Mouse (Mus musculus) lung, adult 2 months (tissue): ENCODE measurements around the gene Chtop. TPM values are rescaled to one million over a fixed set of nuclear protein-coding genes. Genes with fewer than 3 reads are reported as not detected.

Source experiments
- DNase-seq: peaks from one replicate; pipeline ENCODE4 v3.0.0; 2022
- H3K4me1 ChIP-seq: fragments of 200-500 bp; 2 replicates; pipeline ENCODE4 v1.6.1; 2011; ENCODE audit warnings: low read length; ENCODE audit not compliant: control insufficient read depth, insufficient read depth
- H3K4me3 ChIP-seq: fragments of 200-500 bp; replicated peaks from 2 replicates; pipeline ENCODE3; 2011; ENCODE audit warnings: low read depth, mild to moderate bottlenecking, control low read depth, low read length; ENCODE audit errors: extremely low read depth
- CTCF ChIP-seq: fragments of 200-500 bp; IDR thresholded peaks from 2 replicates; pipeline ENCODE4 v1.5.1; 2011; ENCODE audit warnings: mild to moderate bottlenecking, low read length, control low read depth; ENCODE audit not compliant: insufficient read depth
- POLR2A ChIP-seq: fragments of 200-500 bp; IDR thresholded peaks from 2 replicates; pipeline ENCODE4 v1.6.1; 2011; ENCODE audit warnings: low read depth, mild to moderate bottlenecking, control low read depth, low read length, borderline replicate concordance; ENCODE audit errors: extremely low read depth
- WGBS: fragments of 180-500 bp; shearing (Covaris S2); methylation state at CpG from one replicate; pipeline ENCODE4 v1.1.7; 2018; 5-methylcytosine and 5-hydroxymethylcytosine counted together
- polyA plus RNA-seq: library from polyadenylated mRNA; depleted of rRNA; stranded (reverse); fragments of >200 nt; gene quantifications from 2 replicates; pipeline ENCODE4 v1.2.3, GENCODE M21; 2012

The Chtop gene
- polyA plus RNA-seq, 1 experiment: 48.4 TPM

- no peak for DNase-seq
- Histone ChIP-seq H3K4me1 (no peaks in the 10 kb centered on the region), H3K4me3 (no peak overlapping the region)
- 65% methylated on average over 5 of the region's 5 CpGs for WGBS
- TF ChIP-seq POLR2A (no peak), CTCF (no peak)
Measured at GRCm38 (mm10) chr3:90531713-90532112, 22.4 kb upstream of the Chtop start.

DNA sequence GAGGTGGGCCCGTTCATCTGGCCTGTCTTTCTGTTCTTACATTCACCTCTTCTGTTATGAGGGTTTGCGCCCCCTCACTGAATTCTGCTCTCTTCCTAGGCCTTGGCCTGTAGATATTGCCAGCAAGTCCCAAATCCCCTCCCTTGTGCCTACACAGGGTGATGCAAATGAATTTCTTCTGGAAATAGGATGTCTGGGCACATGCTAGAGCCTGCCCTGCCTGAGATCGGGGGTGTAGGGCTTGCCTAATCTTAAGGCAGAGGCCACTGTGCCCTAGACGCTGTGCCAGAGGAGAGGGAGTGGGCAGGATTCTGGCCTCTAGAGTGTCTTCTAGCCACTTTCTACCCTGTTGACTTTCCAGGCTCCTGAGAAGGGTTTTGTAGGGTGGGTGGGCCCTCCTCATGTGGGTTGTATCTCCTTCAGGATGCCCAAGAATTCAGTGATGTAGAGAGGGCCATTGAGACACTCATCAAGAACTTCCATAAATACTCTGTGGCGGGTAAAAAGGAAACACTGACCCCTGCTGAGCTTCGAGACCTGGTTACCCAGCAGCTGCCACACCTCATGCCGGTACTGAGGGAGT lies 18.1 kb upstream of the Chtop start:
- Histone ChIP-seq H3K4me1 (no peaks in the 10 kb centered on the region; the same call in 1 of the 2 replicates), H3K4me3 (no peak overlapping the region)
- 78% methylated on average over 7 of the region's 7 CpGs for WGBS
- TF ChIP-seq CTCF: no peak
- TF ChIP-seq POLR2A: no peak
- no peak for DNase-seq

DNA sequence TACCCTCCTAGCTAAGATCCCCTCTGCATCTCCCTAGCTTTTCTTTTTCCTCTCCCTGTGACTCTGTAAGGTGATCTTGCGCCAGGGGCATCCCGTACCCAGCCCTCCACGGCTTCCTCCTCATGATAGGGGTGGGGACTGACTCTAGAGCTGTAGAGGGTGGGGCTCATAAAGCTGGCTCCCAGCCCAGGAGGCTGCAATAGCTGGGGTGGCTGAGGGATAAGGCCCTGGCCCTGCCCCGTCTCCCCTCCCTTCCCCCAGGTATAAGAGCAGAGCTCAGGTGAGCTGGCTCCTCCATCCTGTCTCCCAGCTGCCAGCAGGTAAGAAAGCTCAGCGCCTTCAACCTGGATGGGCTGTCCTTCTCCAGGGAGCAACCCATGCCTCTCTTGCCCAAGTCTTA lies 17.3 kb upstream of the Chtop start, which contains the start of gene S100a14:
Gene S100a14 (plus strand): TSS at position 277 of the 400 bp plus-strand sequence.
- Histone ChIP-seq H3K4me3 (no peak within 1 kb of the TSS), H3K4me1 (no peaks in the 10 kb centered on the region; the same call in 1 of the 2 replicates)
- DNase-seq: peak; percentile 54
- TF ChIP-seq POLR2A (no peak), CTCF (no peak)
- 39% methylated on average over 5 of the region's 5 CpGs for WGBS

DNA sequence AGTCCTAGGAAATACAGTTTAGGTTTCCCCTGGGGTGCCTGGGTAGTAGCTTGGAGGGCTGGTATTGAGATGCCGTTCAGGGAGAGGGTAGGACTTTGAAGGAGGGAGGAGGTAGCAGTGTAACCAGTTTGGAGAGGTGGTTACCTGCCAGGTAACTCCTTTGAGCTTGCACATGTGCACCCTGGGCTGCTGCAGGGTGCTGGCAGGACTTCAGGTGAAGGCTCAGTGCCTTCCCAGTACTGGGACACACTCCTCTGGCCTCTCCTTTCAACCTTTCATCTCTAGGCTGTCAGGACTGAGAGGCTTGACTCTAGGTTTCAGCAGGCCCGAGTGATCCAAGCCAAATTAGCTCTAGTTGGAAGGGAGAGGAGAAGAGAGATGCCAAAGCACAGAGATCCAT lies 16.8 kb upstream of the Chtop start:
- 57% methylated on average over 2 of the region's 2 CpGs for WGBS
- H3K4me3 ChIP-seq: no peak overlapping the region
- DNase-seq: no peak
- TF ChIP-seq CTCF: no peak
- TF ChIP-seq POLR2A: no peak
- H3K4me1 ChIP-seq: no peaks in the 10 kb centered on the region; the same call in 1 of the 2 replicates

DNA sequence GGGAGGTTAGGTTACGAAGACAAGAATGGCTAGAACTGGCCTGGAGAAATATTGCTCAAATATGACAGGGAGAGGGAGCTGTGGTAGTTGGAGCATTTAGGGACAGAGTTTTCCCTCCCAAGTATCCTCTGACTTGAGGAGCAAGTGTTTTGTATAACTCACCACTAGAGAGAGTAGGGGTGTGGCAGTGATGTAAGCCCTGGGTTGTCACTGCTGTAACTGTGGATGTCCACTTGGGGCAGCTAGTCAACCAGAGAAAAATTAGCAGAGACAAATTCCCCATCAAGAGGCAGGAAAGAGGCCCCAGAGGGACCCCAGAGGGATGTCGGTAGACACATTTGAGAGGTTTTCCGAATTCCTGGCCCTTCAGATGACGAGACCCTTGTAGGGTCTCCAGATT lies 16.1 kb upstream of the Chtop start:
- 55% methylated on average over 4 of the region's 4 CpGs for WGBS
- TF ChIP-seq CTCF (peak; percentile 45), POLR2A (no peak)
- no peak overlapping the region for H3K4me3 ChIP-seq
- H3K4me1 ChIP-seq: no peaks in the 10 kb centered on the region; the same call in 1 of the 2 replicates
- DNase-seq: no peak

GRCm38 (mm10) chr3:90517711-90518110 lies 8.4 kb upstream of the Chtop start:
- 72% methylated on average over 4 of the region's 4 CpGs for WGBS
- TF ChIP-seq CTCF (no peak), POLR2A (no peak)
- Histone ChIP-seq H3K4me1 (peaks cover 8% of the 10 kb centered on the region), H3K4me3 (no peak overlapping the region)
- no peak for DNase-seq

GRCm38 (mm10) chr3:90515789-90516188 lies 6.5 kb upstream of the Chtop start:
- TF ChIP-seq CTCF (no peak), POLR2A (no peak)
- 90% methylated on average over 4 of the region's 4 CpGs for WGBS
- no peak overlapping the region for H3K4me3 ChIP-seq
- H3K4me1 ChIP-seq: peaks cover 8% of the 10 kb centered on the region
- no peak for DNase-seq

GRCm38 (mm10) chr3:90515242-90515641 lies 5.9 kb upstream of the Chtop start:
- Histone ChIP-seq H3K4me1 (peaks cover 8% of the 10 kb centered on the region), H3K4me3 (peak overlapping the region; percentile 75)
- 7% methylated on average over 1 of the region's 1 CpGs for WGBS
- TF ChIP-seq POLR2A (peak; percentile 29; the same call in 1 of the 2 replicates), CTCF (no peak)
- peak; percentile 41 for DNase-seq

DNA sequence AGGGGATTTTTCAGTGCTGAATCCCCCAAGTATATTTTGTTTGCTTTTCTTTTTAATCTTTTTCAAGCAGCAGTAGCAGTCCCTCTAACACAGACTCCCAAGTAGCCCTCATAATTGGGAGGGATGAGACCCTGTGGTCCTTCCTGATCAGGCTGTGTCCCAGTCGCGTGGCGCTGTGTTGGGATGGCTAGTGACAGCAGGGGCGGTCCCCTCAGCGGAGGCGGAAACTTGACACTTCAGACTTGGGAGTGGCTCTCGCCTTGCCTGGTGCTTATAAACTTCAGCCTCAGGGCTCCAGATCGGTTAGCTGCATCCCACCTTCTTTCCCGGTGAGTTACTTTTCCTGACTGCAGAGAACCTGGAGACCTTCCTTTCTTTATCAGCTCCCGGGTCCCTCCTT lies 5.4 kb upstream of the Chtop start:
- TF ChIP-seq POLR2A: peak; percentile 85; the same call in 1 of the 2 replicates
- TF ChIP-seq CTCF: no peak
- Histone ChIP-seq H3K4me3 (peak overlapping the region; percentile 75), H3K4me1 (peaks cover 8% of the 10 kb centered on the region)
- DNase-seq: peak; percentile 78
- under 1% methylated on average over 10 of the region's 10 CpGs for WGBS
